Mouse (Mus musculus) neutrophil, adult 5-6 weeks (primary cell): ENCODE results near the gene St6galnac1. TPM values are rescaled to one million over a fixed set of nuclear protein-coding genes. Genes with fewer than 3 reads are reported as not detected.
"Not testable (repeated sequence)": the region's sequence is repeated elsewhere in the genome, so short reads cannot be mapped to it uniquely, and the experiment has no call there.

Source experiments
- ATAC-seq: fragments of 151-379, 151-347 bp; 2 replicates; pipeline ENCODE4 v1.8.0; 2017; ENCODE audit warnings: mild to moderate bottlenecking, moderate TSS enrichment; ENCODE audit not compliant: insufficient number of reproducible peaks, poor library complexity, low FRiP score, severe bottlenecking; ENCODE audit errors: extremely low read depth
- total RNA-seq: library from RNA; stranded (forward); fragments of 200-1000 nt; gene quantifications from 2 replicates; pipeline ENCODE4 v1.2.3, GENCODE M21; 2017

Gene St6galnac1
- total RNA-seq, 1 experiment from 2014 or later = 0.47 TPM

DNA sequence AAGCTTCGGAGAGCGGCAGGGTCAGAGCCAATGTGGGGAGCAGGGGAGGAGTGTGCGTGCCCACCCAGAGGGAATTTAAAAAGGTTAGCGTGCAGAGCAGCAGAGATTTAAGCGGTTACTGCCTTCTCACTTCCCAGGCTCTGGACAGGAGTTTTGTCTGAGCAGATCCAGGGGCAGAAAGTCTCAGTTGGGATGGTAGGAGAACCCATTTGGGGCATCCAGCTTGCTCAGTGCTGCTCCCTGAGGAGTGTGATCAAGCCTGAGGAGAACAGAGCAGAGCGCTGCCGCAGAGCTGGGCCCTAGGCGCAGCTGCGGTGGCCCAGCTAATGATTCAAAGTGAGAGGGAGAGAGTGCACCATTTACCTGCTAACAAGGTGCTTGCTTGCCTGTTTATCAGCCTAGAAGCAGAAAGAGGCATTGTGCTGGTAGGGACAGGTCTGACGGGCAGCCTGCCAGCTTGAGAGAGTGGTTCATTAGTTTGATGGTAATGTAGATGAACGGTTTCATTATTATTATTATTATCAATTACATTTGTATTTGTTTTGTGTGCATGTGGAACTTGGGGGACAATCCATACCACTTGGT is 33.6 kb upstream of the St6galnac1 start:
- no peak for ATAC-seq

DNA sequence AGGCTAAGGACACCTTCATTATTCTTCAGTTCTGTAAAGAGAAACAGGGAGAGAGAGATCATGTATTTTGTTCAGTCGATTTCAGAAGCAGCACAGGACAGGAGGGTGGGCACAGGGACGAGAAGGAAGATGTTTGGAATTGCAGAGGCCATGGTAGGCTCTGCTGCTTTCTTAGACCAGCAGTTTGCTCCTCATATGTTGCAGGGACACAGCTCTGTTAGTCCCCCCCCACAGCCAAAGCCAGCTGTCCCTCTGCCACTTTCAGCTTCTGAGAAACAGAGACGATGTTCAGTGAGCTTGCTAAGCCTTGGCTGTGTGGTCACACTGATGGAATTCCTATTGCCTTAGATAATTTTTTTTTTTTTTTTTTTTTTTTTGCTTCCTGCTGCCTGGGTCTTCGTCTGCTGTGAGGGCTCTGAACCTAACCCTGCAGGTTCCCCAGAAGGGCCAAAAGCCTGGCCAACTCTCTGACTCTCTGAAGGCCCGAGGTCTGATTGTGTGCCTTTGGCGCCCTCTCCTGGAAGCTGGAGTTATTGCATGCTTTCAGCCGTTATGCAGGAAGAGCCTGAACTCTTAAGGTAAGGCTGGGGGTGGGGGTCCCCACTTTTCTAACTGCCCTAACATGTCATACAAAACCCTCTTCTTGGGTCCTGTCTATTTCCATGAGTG is 32.8 kb upstream of the St6galnac1 start:
- ATAC-seq = peak; percentile 47; the same call in 1 of the 2 replicates

DNA sequence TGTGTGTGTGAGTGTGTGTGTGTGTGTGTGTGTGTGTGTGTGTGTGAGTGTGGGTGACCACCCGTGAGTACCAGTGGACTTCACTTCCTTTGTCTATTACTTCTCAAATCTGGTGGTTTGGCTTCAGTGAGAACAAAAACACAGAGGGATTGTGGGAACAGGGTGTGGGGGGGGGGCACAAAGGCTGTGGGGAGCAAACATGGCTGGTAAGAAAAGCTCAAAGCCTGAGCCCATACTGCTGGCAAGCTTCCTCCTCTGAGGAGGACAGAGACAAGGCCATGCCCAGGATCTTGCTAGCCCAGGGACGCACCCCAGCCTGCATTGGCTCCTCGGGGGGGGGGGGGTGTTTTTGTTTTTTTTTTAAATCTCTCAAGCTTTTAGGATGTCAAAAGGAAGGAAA is 32.2 kb upstream of the St6galnac1 start:
- no peak for ATAC-seq

DNA sequence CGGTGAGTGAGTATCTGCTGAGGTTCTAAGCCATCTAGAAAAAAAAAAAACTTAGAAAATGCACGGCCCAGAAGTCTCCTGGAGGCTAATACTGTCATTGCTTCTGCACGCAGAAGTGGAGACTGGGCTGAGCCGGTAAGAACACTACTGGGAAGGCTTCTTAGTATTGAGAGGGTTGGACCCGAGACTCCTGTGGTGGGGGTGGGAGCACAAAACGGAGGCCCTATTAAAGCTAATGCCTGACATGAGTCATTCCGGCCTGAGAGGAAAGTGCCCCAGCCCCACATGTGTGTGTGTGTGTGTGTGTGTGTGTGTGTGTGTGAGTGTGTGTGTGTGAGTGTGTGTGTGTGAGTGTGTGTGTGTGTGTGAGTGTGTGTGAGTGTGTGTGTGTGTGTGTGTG is 31.8 kb upstream of the St6galnac1 start:
- no peak for ATAC-seq

DNA sequence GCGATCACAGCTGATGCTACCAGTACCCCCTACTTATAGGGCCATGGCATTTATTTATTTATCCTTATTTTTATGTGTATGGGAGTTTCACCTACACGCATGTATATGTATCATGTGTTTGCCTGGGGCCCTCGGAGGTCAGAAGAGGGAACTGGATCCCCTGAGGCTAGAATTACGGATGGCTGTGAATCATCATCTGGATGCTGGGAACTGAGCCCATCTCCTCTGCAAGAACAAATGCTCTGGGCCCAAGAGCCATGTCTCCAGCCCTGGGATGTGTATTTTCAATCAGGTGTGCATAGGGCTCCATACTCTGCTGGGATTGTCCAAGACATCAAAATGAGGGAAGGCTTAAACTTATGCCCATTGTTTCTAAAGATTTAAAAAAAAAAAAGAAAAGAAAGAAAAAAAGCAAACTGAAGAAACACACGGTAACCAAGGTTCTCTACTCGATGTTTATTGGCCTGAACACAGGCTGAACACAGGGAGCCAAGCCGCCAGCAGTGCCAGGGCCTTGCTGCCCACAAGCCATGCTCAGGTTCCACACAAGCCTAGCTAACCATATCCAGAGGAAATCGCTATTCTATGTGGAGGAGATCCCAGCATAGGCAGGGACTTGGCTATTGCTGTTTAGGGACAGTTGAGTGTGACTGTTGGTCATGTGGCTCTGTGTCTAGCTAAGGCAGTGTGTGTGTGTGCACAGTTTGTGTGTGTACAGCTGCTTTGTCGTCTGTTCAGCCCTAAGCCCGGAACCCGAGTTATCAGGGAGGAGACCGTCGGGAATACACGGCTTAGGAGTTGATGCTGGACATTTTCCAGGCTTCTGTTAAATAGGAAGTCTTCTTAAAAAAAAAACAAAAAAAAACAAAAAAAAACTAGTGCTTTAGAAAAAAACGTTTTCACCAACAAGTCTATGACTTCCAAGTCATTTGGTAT is 31.1 kb upstream of the St6galnac1 start:
- no peak for ATAC-seq

DNA sequence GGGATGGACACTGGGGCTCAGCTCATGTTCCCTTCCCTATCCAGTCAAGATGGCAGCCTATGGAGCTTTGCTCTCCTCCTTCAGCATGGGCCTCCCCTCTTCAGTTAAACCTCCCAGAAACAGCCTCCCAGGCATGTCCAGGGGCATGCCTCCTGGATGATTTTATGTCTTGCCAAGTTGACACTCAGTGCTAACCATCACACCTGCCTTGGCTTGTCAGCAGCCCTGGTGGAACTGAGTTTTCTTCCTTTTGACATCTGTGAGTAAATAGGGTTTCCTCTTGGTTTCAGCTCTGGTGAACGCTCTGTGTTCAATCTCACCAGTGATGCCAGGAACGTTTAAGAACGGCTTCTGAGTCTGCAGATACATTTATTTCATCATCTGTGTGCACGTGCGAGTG is 27.4 kb upstream of the St6galnac1 start:
- ATAC-seq = no peak

DNA sequence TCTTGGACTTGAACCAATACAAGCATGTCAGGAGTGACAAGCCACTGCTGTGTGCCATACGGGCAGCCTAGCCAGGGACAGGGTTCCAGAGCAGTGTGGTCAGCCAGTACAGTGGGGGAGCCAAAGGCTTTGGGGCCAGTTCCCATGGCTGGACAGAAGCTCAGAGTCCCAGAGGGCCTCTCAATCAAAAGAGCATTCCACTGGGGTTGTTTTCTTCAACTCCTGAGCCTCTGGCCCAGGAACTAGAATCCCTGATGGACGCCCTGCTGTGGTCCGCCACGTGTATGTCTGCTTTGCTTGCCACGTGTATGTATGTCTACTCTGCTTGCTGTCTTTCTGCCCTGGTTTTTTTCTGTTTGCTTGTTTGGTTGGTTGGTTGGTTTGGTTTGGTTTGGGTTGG is 25.8 kb upstream of the St6galnac1 start:
- no peak for ATAC-seq

DNA sequence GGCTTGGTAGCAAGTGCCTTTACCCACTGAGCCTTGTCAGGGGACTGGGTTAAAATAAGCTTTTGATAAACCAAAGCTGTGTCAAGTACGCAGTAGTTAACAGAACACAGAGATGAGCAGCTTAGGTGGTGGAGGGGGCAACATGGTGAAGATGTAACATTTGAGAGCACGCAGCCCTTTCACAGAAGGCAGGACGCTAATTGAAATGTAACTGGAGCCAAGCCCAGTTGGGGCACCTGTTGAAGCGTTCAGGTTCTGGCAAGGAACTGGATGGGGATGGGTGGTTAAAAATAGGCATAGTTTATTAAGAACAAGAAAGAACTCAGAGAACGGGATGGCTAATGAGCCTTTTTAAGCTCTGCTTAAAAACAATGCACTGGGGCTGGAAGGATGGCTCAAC is 24.1 kb upstream of the St6galnac1 start:
- no peak for ATAC-seq

DNA sequence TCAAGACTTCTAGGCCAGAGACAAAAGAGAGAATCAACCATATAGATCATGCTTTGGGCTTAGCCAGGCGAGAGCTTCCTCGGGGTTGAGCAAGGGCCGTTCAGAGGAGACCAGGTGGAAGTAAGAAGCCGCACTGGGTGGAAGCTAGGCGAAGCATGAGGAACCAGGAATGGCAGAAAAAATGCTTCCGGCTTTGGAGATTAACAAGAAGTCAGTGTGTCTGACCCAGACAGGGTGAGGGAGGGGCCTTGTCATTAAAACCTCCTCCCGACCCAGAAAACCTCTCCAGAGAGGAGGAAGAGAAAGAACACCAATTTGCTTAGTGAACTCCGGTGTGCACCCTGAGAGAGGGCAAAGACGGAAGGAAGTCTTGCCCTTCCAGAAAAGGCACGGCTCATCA is 8.9 kb upstream of the St6galnac1 start:
- ATAC-seq = no peak

DNA sequence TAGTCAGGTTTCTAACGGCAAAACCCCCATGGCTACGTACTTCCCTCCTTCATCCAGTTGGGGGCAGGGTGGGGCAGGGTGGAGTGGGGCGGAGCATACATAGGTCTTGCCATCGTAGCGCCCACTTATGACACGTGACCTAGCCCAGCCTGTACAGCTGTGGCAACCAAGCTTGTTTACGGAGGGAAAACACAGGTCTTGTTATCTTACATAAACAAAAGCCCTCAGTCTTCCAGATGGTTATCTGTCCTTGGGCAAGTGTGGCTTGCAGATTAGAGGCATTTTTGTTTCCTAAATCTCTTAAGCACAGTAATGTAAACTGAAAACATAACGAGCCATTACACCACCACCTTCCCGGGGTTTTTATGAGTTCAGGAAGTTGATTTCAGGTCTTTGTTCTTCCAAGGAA is 7.4 kb upstream of the St6galnac1 start:
- ATAC-seq = peak; percentile 90

DNA sequence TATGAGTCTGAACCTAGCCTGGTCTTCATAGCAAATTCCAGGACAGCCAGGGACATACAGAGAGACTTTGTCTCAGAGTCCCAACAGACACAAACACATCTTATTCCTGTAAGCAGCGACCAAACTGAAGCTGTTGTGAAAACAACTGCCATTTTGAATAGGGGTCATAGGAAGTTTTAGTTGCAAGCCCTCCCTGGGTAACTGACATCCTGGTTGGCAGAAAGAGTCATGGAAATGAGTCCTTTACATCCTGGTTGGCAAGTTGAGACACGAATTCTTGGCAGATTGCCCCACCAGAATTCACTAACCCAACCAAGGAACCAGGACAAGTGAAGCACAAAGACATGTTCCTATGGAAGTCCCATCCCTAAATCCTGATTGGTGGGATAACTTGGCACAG is 2.1 kb downstream of the St6galnac1 start:
- ATAC-seq = no peak

DNA sequence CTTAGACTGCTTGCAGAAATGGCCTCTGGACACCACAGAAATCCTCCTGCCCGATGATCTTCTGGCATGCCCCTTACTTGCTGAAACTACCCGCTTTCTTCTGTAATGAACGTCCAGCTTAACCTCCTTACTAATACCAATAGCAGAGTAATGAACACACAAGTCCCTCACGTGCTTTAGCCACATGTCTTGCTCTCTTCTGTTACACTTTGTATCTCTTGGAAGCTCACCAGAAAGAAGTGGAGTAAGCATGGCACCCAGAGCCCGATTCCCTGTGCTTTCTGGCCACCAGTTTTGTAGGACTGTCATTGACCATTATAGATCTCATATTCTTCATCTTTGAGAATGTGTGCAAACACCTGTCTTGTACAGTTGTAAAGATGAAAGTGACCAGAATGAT is 5.4 kb downstream of the St6galnac1 start:
- ATAC-seq = no peak

DNA sequence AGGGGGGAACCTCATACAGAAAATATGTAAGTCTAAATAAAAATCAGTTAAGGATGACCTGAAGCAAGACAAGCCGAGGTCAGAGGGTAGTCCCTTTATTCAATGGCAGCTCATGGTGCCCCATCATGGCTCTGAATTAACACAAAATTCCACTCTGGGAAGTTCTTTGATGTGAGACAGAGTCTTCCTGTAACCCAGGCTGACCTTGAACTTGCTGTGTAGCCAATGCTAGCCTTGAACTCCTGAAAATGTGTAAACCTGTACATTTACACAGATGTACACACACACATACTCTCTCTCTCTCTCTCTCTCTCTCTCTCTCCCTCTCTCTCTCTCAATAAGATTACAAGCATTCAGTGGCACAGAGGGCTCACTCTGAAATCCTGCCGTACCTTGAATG is 10.4 kb downstream of the St6galnac1 start:
- ATAC-seq = no peak

DNA sequence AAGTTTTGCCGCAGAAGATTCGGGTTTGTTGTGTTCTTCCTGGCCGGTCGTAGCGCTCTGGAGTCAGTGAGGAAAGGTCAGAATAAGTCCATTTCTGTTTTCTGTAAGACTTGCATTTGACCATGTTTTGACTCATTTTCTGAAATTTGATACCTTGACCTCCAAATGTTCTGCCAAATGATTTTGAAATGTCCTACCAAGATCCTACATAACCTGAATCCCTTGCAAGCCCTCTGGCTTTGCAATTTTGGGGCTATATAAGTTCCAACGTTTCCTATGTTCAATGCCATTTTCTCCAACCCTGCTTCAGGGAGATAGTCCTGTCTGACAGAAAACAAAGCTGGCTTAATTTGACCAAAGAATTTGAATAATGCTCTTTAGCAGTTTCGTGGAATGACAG is 11.0 kb downstream of the St6galnac1 start:
- no peak for ATAC-seq

DNA sequence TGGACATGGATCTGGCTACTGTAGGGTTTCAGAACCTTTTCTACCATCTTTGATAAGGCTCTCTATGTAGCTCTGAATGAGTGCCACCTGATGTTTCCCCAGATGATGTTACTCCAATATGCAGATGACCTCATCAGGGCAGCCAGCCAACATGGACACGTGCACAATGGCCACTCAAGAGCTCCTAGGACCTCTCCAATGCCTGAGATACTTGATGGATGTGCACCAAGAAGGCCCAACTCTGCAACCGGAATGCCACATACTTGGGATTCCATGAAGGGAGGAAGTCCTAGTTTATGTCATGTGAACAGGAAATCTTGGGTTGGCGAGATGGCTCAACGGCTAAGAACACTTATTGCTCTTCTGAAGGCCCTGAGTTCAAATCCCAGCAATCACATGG is 20.1 kb downstream of the St6galnac1 start:
- no peak for ATAC-seq

DNA sequence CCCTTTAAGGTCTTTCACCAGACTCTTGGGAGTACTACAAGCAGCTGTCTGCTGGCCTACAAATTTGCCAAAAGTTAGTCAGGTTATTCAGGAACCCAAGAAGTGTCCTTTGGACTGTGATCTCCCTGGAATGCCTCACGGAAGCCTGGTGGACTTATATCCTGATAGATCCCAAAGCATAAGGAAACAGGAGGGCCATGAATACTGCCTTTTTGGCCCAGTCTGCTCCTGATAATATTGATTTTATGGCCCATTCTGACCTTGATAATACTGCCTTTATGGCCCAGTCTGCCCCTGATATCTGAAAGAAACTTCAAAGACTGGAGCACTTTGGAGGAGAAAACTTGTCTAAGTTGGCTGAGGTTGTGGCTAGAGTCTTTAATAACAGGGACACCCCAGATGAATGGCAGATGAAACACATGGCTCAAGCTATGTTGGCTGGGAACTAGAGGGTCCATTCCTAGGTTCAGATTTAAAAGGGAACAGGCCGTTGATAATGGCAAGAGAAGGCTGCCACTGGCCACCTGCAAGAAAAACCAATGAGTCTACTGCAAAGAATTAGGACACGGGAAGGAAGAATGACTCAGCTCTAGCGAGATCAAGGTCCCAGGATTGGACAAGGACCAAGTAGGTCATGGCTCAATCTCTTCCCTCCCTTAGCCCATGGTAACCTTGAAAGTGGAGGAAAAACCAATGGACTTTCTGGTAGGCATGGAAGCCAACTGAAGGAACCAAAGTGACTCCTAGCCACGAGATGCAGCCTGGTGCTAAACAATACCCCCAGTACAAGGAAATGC is 21.4 kb downstream of the St6galnac1 start:
- no peak for ATAC-seq

DNA sequence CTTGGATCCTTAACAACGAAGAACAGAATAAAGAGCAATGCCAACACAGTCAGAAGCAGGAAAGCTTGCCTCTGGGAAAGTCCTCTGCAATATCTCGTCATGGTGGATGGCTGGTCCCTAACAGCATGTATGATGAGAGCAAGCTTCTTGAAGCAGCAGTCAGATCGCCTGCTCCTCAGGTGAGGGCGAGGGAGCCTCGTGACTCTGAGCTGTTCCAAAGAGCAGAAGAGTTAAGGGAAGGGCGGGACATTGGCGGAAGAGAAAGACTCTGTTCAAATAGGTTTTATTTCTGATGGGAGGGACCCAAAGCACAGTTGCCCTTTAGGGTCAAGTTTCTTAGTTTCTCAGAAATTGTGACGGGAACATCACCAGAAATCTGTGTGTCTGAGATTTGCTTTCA is 25.6 kb downstream of the St6galnac1 start:
- ATAC-seq = no peak

DNA sequence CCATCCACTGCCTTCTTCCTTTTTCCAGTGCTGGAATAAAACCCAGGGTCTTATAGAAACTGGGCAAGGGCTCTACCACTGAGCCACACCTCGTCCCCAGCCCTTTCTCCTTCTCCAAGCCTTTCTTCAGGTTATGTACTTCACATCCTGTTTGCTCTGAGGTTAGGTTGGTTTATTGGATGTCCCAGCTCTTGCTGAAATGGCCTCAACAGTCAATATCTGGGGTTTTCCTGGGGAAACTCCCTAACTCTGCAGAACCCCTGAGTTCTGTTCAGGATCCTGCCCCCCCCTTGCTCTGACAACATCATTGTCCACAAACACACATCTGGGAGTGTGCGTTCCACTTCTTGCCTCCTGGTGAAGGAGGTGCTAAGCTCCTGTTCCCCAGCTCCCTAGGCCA is 26.6 kb downstream of the St6galnac1 start:
- not testable (repeated sequence) for ATAC-seq

DNA sequence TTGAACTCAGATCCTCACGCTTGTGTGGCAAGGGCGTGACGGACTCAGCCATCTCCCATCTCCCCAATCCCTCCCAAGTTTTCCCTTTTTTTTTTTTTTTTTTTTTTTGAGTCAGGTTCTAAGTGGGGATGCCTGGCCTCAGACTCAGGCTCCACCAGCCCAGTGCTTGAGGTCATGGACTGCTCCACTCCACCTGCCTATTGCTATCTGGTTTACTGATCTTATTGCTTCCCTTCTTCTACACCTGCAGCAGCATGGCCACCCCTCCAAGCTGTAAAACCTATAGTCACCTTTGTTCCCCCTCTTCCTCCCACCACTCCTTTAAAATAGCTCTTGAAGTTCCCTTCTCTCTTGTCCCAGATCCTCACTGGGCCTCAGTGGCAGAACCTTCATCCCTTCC is 28.5 kb downstream of the St6galnac1 start:
- not testable (repeated sequence) for ATAC-seq
